Comparison of ENCODE assay signal across 9 mouse cellular contexts in genomic region chr16:28880756-28881155, GRCm38 (mm10). TPM values are rescaled to one million over a fixed set of nuclear protein-coding genes. Genes with fewer than 3 reads are reported as not detected.
DNase-seq lines count a peak whose midpoint lies in the region; ATAC-seq and TF ChIP-seq lines count a peak whose summit lies in the region.
"Had no signal": no experiment of that assay in that cellular context is flagged by ENCODE, and none has a peak within 500 bp of the region (broad histone marks: within the 10 kb centered on the region; RNA-seq: fewer than 3 reads in every experiment).

No protein-coding gene starts in this region.

- H3K27ac ChIP-seq in heart, embryonic 16.5 days (ENCODE audit: low read length): no peak overlapping the region
- no peak overlapping the region; the same call in 1 of the 2 replicates for H3K27ac ChIP-seq in forebrain, postnatal 0 days (ENCODE audit: low read depth, low read length)
- H3K27ac ChIP-seq in limb, embryonic 11.5 days (replicated peaks; ENCODE audit: low read depth, low read length): no peak overlapping the region

- no peak overlapping the region for H3K4me3 ChIP-seq in heart, embryonic 16.5 days (ENCODE audit: low read length)
- no peak overlapping the region for H3K4me3 ChIP-seq in forebrain, postnatal 0 days (ENCODE audit: low read depth, low read length)
- H3K4me3 ChIP-seq in limb, embryonic 11.5 days (ENCODE audit: low read depth, low read length): no peak overlapping the region

- H3K4me2 ChIP-seq in heart, embryonic 16.5 days (ENCODE audit: low read depth, low read length): no peak overlapping the region
- peak overlapping the region; percentile 10; the same call in 1 of the 2 replicates for H3K4me2 ChIP-seq in forebrain, postnatal 0 days (ENCODE audit: low read depth)
- H3K4me2 ChIP-seq in limb, embryonic 11.5 days (ENCODE audit: low read depth, severe bottlenecking): no peak overlapping the region

- no peak for DNase-seq in heart, adult 18-20 months
- no peak for DNase-seq in forebrain, postnatal 0 days
- peak; percentile 41 for DNase-seq in limb, embryonic 11.5 days (ENCODE audit: low spot score)
- peak; percentile 52 for DNase-seq in ovary, postnatal 36 days (ENCODE audit: low spot score)
- no peak for DNase-seq in gastrocnemius, postnatal 10 days
- no peak for DNase-seq in left cerebral cortex, postnatal 14 days (ENCODE audit: low spot score in 2 of 2)
- no peak for DNase-seq in heart, adult 9 months (ENCODE audit: low spot score in 2 of 2)

- TF ChIP-seq CTCF in forebrain, postnatal 0 days (IDR thresholded peaks at IDR 0.05; ENCODE audit: low read depth): no peak

- no peaks in the 10 kb centered on the region for H3K36me3 ChIP-seq in heart, embryonic 16.5 days (ENCODE audit: control insufficient read depth, insufficient read depth)
- H3K36me3 ChIP-seq in forebrain, postnatal 0 days (ENCODE audit: insufficient read depth): no peaks in the 10 kb centered on the region
- no peaks in the 10 kb centered on the region for H3K36me3 ChIP-seq in limb, embryonic 11.5 days (ENCODE audit: control insufficient read depth, insufficient read depth, low read length)

- no peaks in the 10 kb centered on the region for H3K9me3 ChIP-seq in heart, embryonic 16.5 days (replicated peaks; ENCODE audit: control insufficient read depth, low read length)
- H3K9me3 ChIP-seq in forebrain, postnatal 0 days (ENCODE audit: low read length): no peaks in the 10 kb centered on the region
- no peaks in the 10 kb centered on the region for H3K9me3 ChIP-seq in limb, embryonic 11.5 days (ENCODE audit: control insufficient read depth, low read length)

- H3K27me3 ChIP-seq in heart, embryonic 16.5 days (ENCODE audit: control insufficient read depth, insufficient read depth, low read length): no peaks in the 10 kb centered on the region
- no peaks in the 10 kb centered on the region for H3K27me3 ChIP-seq in forebrain, postnatal 0 days (ENCODE audit: insufficient read depth, low read length)
- no peaks in the 10 kb centered on the region for H3K27me3 ChIP-seq in limb, embryonic 11.5 days (ENCODE audit: control insufficient read depth, insufficient read depth, low read length)

- WGBS in heart, embryonic 16.5 days: 32% methylated on average over 8 of the region's 8 CpGs
- WGBS in forebrain, postnatal 0 days: 28% methylated on average over 8 of the region's 8 CpGs
- WGBS in limb, embryonic 11.5 days: 9% methylated on average over 8 of the region's 8 CpGs

- no peak overlapping the region for H3K9ac ChIP-seq in heart, embryonic 16.5 days (ENCODE audit: low read length)
- H3K9ac ChIP-seq in forebrain, postnatal 0 days: no peak overlapping the region
- no peak overlapping the region for H3K9ac ChIP-seq in limb, embryonic 11.5 days (ENCODE audit: low read length)

- H3K4me1 ChIP-seq in heart, embryonic 16.5 days (ENCODE audit: control insufficient read depth, insufficient read depth, low read length): peaks cover 18% of the 10 kb centered on the region
- peaks cover 32% of the 10 kb centered on the region for H3K4me1 ChIP-seq in forebrain, postnatal 0 days (ENCODE audit: insufficient read depth)
- peaks cover 11% of the 10 kb centered on the region; the same call in 1 of the 2 replicates for H3K4me1 ChIP-seq in limb, embryonic 11.5 days (ENCODE audit: control insufficient read depth, insufficient read depth, low read length)

- intact Hi-C loops in left cerebral cortex, postnatal 14 days (cut with DNase I): no loop called here

- 0 out of 2 replicates have a peak, but pooled peaks have one; percentile 11 for ATAC-seq in heart, embryonic 16.5 days (replicated peaks; ENCODE audit: extremely low read depth, insufficient read depth, low FRiP score)
- 0 out of 2 replicates have a peak, but pooled peaks have one; percentile 38 for ATAC-seq in forebrain, postnatal 0 days
- ATAC-seq in limb, embryonic 11.5 days (ENCODE audit: insufficient number of reproducible peaks, low FRiP score, low TSS enrichment, low read depth): no peak; the same call in 1 of the 2 replicates

RNA-seq across cellular contexts. Expression of gene Mb21d2, which starts 48.7 kb away (rescaled TPM):
- 2.6 and 3.0 TPM in 2 replicates for polyA plus RNA-seq in heart, embryonic 16.5 days (2015; fragmentation: Nextera tagmentation; extraction: Ambion mirVana)
- 1 to 10 TPM; 8.4 to 9.3 TPM for total RNA-seq in heart, adult 18-20 months (2021)
- 45.3 and 47.0 TPM in 2 replicates for total RNA-seq in forebrain, postnatal 0 days (2014; rRNA removed)
- 15.2 and 15.8 TPM in 2 replicates for polyA plus RNA-seq in forebrain, postnatal 0 days (2015; fragmentation: Nextera tagmentation; extraction: Ambion mirVana)
- polyA plus RNA-seq in limb, embryonic 11.5 days (2014; fragmentation: Nextera tagmentation; extraction: Ambion mirVana): 8.1 and 9.2 TPM in 2 replicates
- total RNA-seq in gastrocnemius, postnatal 10 days (2021): 1 to 10 TPM; 8.3 to 9.1 TPM
- 10 to 100 TPM; 44.9 to 52.3 TPM for total RNA-seq in left cerebral cortex, postnatal 14 days (2021)
- total RNA-seq: common myeloid progenitor, adult 5-6 weeks had no signal

Comparison
In these comparisons a context has a peak if more than half of its experiments do, and no peak if none do; other contexts are left out.
1. DNase-seq: peak in limb, embryonic 11.5 days (single experiment) and ovary, postnatal 36 days (single experiment); none in heart, adult 18-20 months (0 of 2), forebrain, postnatal 0 days (single experiment), gastrocnemius, postnatal 10 days (single experiment), left cerebral cortex, postnatal 14 days (0 of 2) and heart, adult 9 months (0 of 2).